Mouse (Mus musculus) small intestine, adult 2 months (tissue): ENCODE results near the gene Muc3.

Experiments used
- CTCF ChIP-seq: fragments of 200-500 bp; IDR thresholded peaks from 2 replicates; pipeline ENCODE4 v1.5.1; 2012; ENCODE audit warnings: low read depth, mild to moderate bottlenecking, control low read depth, inconsistent platforms, low read length, moderate library complexity, mixed read lengths; ENCODE audit not compliant: insufficient replicate concordance, insufficient read length; ENCODE audit errors: extremely low read depth
- POLR2A ChIP-seq: fragments of 200-500 bp; IDR thresholded peaks from 2 replicates; pipeline ENCODE4 v1.6.1; 2012; ENCODE audit warnings: low read depth, mild to moderate bottlenecking, control low read depth, inconsistent platforms, low read length, moderate library complexity

DNA sequence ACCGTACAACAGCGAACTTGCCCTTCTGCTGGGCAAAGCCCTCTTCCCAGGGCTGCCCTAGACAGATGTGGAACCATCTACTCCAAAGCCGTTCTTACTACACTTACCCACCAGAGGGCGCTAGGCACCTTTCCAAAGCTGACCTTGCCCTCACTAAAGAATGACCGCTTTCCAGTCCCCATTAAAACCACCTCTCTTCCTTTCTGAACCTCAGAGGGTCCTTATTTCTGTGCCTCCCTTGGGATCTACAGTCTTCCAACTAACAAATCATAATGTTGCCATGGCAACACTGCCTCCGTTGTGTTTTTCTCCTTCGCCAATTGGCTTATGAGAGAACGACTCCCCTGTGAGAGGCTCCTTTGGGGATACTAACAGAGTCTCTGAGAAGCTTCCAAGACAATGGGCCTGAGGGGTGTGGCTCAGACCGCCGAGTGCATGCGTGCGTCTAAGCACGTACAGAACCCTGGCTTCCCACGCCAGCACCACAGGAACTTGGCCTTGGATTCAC, 26.4 kb downstream of the Muc3 start:
- TF ChIP-seq CTCF: peak; percentile 80; the same call in 1 of the 2 replicates
- no peak for TF ChIP-seq POLR2A
